Mouse (Mus musculus) C2C12 (cell line): Measurements from ENCODE around the gene Lhx5.

Experiments used
- CTCF ChIP-seq: IDR thresholded peaks from one replicate; pipeline ENCODE4 v1.5.1; 2011; ENCODE audit not compliant: control insufficient read depth, insufficient read depth, insufficient read length
- MAX ChIP-seq: IDR thresholded peaks from one replicate; pipeline ENCODE4 v1.6.1; 2011; ENCODE audit warnings: mild to moderate bottlenecking, control low read depth
- MYOD1 ChIP-seq: IDR thresholded peaks from one replicate; pipeline ENCODE4 v1.6.1; 2011; ENCODE audit warnings: low read depth; ENCODE audit not compliant: control insufficient read depth, insufficient read length
- USF1 ChIP-seq: IDR thresholded peaks from one replicate; pipeline ENCODE4 v1.6.1; 2011; ENCODE audit warnings: low read depth, mild to moderate bottlenecking, control low read depth, moderate library complexity

GRCm38 (mm10) chr5:120459133-120459532, 27.6 kb downstream of the Lhx5 start:
- TF ChIP-seq CTCF, result no peak
- no peak for TF ChIP-seq MAX
- TF ChIP-seq MYOD1, result no peak
- no peak for TF ChIP-seq USF1
